Mouse (Mus musculus) midbrain, embryonic 13.5 days (tissue): ENCODE measurements at regions not wholly inside any gene's neighbourhood (a gene's known extent, or its start where the extent isn't known, plus 50 kb on each side); places are given as distances from the start of the nearest gene placed in this dataset.

Experiments used
- ATAC-seq: fragments of 200-750 bp; cut with Nextera tagmentation; 2 replicates; pipeline ENCODE4 v1.8.0; 2017; ENCODE audit warnings: mild to moderate bottlenecking, moderate TSS enrichment, moderate library complexity
- H3K27ac ChIP-seq: fragments of 300-500 bp; sonication (generic); 2 replicates; pipeline ENCODE4 v1.5.1; 2015; ENCODE audit warnings: inconsistent platforms, mild to moderate bottlenecking, moderate library complexity
- H3K27me3 ChIP-seq: fragments of 300-500 bp; sonication (generic); 2 replicates; pipeline ENCODE4 v1.6.1; 2015; ENCODE audit warnings: mild to moderate bottlenecking, inconsistent platforms
- H3K36me3 ChIP-seq: fragments of 300-500 bp; sonication (generic); 2 replicates; pipeline ENCODE4 v1.6.1; 2015; ENCODE audit warnings: mild to moderate bottlenecking, inconsistent platforms
- H3K4me1 ChIP-seq: fragments of 300-500 bp; sonication (generic); replicated peaks from 2 replicates; pipeline ENCODE4 v1.6.1; 2015; ENCODE audit warnings: inconsistent platforms
- H3K4me2 ChIP-seq: fragments of 300-500 bp; sonication (generic); replicated peaks from 2 replicates; pipeline ENCODE4 v1.6.1; 2015; ENCODE audit warnings: moderate library complexity, mild to moderate bottlenecking, inconsistent platforms
- H3K4me3 ChIP-seq: fragments of 300-500 bp; sonication (generic); replicated peaks from 2 replicates; pipeline ENCODE4 v1.5.1; 2015; ENCODE audit warnings: mild to moderate bottlenecking, inconsistent platforms
- H3K9ac ChIP-seq: fragments of 300-500 bp; sonication (generic); replicated peaks from 2 replicates; pipeline ENCODE4 v1.6.1; 2015; ENCODE audit warnings: mild to moderate bottlenecking, inconsistent platforms
- H3K9me3 ChIP-seq: fragments of 300-500 bp; sonication (generic); 2 replicates; pipeline ENCODE4 v1.6.1; 2016; ENCODE audit warnings: mild to moderate bottlenecking, inconsistent platforms
- WGBS: fragments of 180-500 bp; shearing (Covaris S2); methylation state at CpG from one replicate; pipeline ENCODE4 v1.1.7; 2015; 5-methylcytosine and 5-hydroxymethylcytosine counted together

DNA sequence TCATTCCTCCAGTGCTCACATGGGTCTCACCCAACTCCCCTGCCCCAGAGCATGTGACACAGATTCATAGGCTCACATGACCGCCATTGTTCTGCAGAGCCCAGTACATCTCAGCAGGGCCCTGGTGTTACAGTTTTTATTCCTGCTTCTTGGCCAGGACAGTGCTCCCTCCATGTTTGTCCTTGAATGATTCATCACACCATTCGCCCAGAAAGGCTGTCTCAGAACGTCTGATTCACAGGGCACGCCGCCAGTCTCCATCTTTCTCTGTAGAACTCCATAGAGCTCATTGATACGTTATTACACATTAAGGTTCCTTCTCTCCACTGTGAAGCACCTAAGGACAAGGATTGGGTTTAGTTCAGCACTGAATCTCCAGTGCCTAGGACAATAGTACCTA, 79.9 kb upstream of the Otud4 start:
- Histone ChIP-seq H3K9me3 (no peaks in the 10 kb centered on the region), H3K27ac (no peak overlapping the region), H3K27me3 (no peaks in the 10 kb centered on the region), H3K4me1 (no peaks in the 10 kb centered on the region), H3K4me3 (no peak overlapping the region), H3K4me2 (no peak overlapping the region), H3K9ac (no peak overlapping the region), H3K36me3 (no peaks in the 10 kb centered on the region)
- ATAC-seq = no peak
- 93% methylated on average over 6 of the region's 6 CpGs for WGBS

DNA sequence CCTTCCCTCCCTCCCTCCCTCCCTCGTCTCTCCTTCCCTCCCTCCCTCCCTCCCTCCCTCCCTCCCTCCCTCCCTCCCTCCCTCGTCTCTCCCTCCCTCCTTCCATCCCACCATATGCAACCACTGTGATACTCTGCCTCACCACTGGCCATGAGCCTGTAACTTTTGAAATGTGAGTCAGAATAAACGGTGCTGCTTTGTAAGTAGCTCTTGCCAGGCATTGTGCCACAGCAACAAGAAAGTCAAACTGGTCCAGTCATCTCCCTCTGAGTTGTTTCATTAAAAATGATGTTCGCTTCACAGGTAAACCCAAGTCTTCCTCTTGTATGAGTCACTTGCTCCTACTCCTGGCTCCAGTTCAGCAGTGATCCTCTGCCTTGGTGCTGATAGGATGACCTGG, 85.1 kb upstream of the Otud4 start:
- Histone ChIP-seq H3K9me3 (no peaks in the 10 kb centered on the region), H3K27ac (no peak overlapping the region), H3K4me1 (no peaks in the 10 kb centered on the region), H3K9ac (no peak overlapping the region), H3K36me3 (no peaks in the 10 kb centered on the region), H3K4me2 (no peak overlapping the region), H3K4me3 (no peak overlapping the region), H3K27me3 (no peaks in the 10 kb centered on the region)
- WGBS = 90% methylated on average over 2 of the region's 4 CpGs
- ATAC-seq = no peak

DNA sequence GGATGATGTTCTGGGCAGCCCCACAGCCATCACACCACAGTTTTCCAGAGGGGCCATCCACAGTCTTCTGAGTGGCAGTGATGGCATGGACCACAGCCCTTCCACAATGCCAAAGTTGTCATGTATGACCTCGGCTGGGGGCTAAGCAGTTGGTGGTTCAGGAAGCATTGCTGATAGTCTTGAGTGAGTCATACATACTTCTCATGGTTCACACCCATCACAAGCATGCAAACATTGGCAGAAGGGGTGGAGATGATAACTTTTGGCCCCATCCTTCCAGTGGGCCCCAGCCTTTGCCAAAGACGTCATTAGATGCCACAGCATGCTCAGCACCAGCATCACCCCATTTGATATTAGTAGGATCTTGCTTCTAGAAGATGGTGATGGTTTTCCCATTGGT, 89.3 kb upstream of the Otud4 start:
- H3K4me2 ChIP-seq = no peak overlapping the region
- 85% methylated on average over 2 of the region's 2 CpGs for WGBS
- no peak overlapping the region for H3K27ac ChIP-seq

DNA sequence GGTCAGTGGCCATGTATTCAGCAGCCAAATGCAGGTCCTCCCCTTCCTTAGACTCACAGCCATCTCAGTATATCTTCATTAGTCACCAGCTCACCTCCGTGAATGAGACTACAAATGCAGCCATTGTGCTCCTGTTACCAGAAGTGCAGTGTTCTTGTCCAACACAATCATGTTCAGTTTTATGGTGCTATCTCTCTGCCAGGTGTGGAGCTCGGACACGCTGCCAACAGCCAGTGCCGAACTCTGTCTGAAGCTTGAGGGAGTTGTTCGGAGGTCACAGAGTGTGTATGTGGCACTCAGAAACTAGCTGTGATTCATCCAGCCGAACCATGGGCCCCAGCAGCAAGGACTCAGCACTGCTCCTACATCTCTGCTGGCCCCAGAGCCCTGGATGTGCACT, 91.3 kb upstream of the Otud4 start:
- ATAC-seq = no peak
- no peaks in the 10 kb centered on the region for H3K27me3 ChIP-seq
- H3K9ac ChIP-seq = no peak overlapping the region
- no peaks in the 10 kb centered on the region for H3K36me3 ChIP-seq
- no peaks in the 10 kb centered on the region for H3K4me1 ChIP-seq
- no peaks in the 10 kb centered on the region for H3K9me3 ChIP-seq
- H3K27ac ChIP-seq = no peak overlapping the region
- no peak overlapping the region for H3K4me2 ChIP-seq
- no peak overlapping the region for H3K4me3 ChIP-seq
- 86% methylated on average over 6 of the region's 6 CpGs for WGBS

More for the DNA sequence above, 89.3 kb upstream of the Otud4 start:
- no peak for ATAC-seq
- H3K4me1 ChIP-seq = no peaks in the 10 kb centered on the region
- no peaks in the 10 kb centered on the region for H3K36me3 ChIP-seq
- no peaks in the 10 kb centered on the region for H3K27me3 ChIP-seq
- H3K9ac ChIP-seq = no peak overlapping the region
- H3K4me3 ChIP-seq = no peak overlapping the region
- H3K9me3 ChIP-seq = no peaks in the 10 kb centered on the region

DNA sequence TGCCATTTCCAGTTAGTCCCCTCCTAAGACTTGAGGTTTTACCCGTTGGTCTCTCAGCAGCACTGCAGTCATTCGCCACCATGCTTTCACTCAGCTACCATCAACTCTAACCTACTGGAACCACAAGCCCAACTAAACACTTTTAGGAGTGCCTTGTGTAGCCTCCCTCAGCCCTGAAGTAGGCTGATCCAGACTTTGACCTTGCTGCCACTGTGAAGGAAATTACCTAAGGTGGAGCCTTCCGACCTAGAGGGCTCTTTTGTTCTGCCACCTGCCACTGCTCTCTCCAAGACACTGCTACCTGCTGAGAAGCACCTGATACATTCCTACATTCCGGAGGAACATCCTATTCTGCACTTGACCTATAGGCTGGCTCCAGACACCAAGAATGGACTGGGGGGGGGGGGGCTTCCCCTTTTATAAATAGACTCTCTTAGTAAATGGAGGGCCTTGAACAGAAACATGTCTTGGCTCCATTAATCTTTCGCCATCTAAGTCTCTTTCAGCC, 93.5 kb upstream of the Otud4 start:
- 87% methylated on average over 5 of the region's 5 CpGs for WGBS
- no peak for ATAC-seq

DNA sequence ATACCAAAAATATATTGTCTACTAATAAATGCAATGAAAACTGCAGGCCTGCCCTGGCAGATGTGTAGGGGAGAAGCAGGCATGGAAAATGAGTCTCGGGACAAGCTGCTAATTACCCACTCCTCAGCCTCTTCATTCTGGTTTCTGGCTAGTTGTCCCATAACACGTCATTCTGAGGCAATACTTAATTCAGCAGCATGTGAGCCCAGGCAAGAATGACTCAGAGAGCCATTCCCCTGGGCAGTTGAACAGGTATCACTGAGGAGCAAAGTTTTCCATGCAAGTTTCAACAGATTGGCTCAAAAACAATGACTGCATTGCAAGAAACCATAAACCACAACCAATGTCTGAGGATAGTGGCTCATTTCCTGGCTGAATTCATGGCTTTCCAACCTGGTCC, 97.0 kb upstream of the Otud4 start:
- no peak overlapping the region for H3K9ac ChIP-seq
- no peak overlapping the region for H3K4me3 ChIP-seq
- no peak for ATAC-seq
- no peaks in the 10 kb centered on the region for H3K27me3 ChIP-seq
- H3K27ac ChIP-seq = no peak overlapping the region
- H3K4me1 ChIP-seq = no peaks in the 10 kb centered on the region
- no peaks in the 10 kb centered on the region for H3K36me3 ChIP-seq
- no peaks in the 10 kb centered on the region for H3K9me3 ChIP-seq
- 73% methylated on average over 2 of the region's 2 CpGs for WGBS
- no peak overlapping the region for H3K4me2 ChIP-seq

More for the DNA sequence above, 93.5 kb upstream of the Otud4 start:
- Histone ChIP-seq H3K4me2 (no peak overlapping the region), H3K4me3 (no peak overlapping the region), H3K4me1 (no peaks in the 10 kb centered on the region), H3K9me3 (no peaks in the 10 kb centered on the region), H3K9ac (no peak overlapping the region), H3K27ac (no peak overlapping the region), H3K36me3 (no peaks in the 10 kb centered on the region), H3K27me3 (no peaks in the 10 kb centered on the region)

DNA sequence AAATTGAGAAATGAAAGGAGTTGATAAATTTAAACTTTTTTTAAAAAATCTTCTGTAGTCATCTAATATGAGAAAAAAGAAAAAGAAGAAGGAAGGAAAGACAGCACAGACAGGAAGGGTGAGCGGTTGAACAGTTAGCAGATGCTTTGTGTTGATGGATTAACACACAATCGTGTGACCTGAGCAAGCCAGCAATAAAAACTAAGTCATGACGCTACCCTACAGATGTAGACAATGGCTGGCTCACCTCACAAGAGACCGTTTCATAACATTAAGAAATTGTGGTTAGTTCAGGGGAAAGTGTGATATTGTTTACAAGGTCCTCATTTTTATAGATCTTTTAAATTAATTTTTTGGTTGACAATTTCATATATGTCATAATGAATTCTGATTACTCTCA, 99.4 kb upstream of the Otud4 start:
- Histone ChIP-seq H3K36me3 (no peaks in the 10 kb centered on the region), H3K9ac (no peak overlapping the region), H3K27me3 (no peaks in the 10 kb centered on the region), H3K9me3 (no peaks in the 10 kb centered on the region), H3K4me2 (no peak overlapping the region), H3K27ac (no peak overlapping the region), H3K4me1 (no peaks in the 10 kb centered on the region), H3K4me3 (no peak overlapping the region)
- no peak for ATAC-seq
- WGBS = 90% methylated on average over 4 of the region's 4 CpGs

DNA sequence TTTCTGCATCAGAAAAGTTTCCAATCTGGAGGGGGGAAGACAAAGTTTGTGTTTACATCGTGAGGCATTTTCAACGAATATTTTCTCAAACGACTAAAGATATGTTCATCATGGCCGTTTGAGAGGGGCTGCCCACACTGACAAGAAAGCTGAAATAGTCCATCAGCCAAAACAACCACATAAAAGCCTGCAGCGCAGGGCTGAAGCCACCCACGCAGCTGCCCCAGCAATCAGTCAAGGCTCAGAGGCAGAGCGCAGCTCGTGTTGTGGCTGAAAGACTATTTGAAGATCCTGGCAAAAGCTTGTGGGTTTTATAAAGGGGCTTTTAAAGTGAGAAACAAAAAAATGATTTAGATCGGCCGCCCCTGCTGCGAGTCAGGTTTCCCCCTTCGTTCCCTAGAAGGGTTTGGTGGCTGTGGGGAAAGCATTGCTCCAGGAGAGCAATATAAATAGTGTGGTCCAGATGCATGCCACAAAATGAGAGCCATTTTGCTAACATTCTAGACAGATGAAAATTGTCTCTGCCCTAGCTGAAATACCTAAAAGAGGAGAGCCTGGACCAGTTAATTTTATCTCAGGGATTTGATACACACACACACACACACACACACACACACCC, 105.0 kb upstream of the Otud4 start:
- ATAC-seq = no peak
- Histone ChIP-seq H3K27ac (no peak overlapping the region), H3K9me3 (no peaks in the 10 kb centered on the region), H3K4me3 (no peak overlapping the region), H3K4me2 (no peak overlapping the region), H3K4me1 (no peaks in the 10 kb centered on the region), H3K27me3 (no peaks in the 10 kb centered on the region), H3K36me3 (no peaks in the 10 kb centered on the region), H3K9ac (no peak overlapping the region)
- WGBS = 84% methylated on average over 12 of the region's 12 CpGs

DNA sequence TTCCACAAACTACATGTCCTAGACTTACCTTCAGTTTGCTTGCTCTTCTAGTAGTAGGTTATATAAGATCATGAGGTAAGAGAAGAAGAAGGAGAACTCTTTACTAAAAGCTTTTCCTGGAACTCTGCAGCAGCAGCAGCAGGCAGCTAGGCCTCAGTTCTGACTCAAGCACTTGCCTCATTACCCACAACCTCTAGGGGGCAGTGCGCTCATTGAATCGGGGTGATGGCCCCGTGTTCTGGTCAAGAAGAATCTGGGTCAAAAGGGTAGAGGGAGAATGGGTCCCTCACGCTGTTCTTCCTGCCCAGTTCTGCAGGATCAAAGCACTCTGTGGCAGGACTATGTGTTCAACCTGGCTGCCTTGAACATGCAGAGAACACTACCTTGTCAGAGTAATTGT, 109.9 kb upstream of the Otud4 start:
- Histone ChIP-seq H3K4me3 (no peak overlapping the region), H3K9me3 (no peaks in the 10 kb centered on the region), H3K9ac (no peak overlapping the region), H3K4me2 (no peak overlapping the region), H3K4me1 (no peaks in the 10 kb centered on the region), H3K27ac (no peak overlapping the region), H3K27me3 (no peaks in the 10 kb centered on the region), H3K36me3 (no peaks in the 10 kb centered on the region)
- no peak for ATAC-seq
- WGBS = 33% methylated on average over 4 of the region's 4 CpGs

DNA sequence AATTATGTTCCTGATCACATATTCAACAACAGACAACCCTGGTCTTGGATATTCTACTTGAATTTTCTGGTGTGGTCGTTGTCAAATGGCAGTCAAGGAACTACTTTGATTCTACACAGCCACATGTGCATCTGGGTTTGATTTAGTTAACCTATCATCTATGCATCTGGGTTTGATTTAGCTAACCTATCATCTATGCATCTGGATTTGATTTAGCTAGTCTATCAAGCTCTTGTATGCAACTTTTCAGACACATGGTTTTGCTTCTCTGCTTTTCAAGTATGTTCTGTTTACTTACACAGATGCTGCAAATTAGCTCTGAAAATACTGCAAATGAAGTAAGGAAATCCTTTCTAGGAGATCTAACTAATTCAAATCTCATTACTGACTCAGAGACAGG, 117.4 kb upstream of the Otud4 start:
- Histone ChIP-seq H3K36me3 (no peaks in the 10 kb centered on the region), H3K27ac (no peak overlapping the region), H3K9ac (no peak overlapping the region), H3K4me1 (no peaks in the 10 kb centered on the region), H3K27me3 (no peaks in the 10 kb centered on the region), H3K9me3 (no peaks in the 10 kb centered on the region), H3K4me2 (no peak overlapping the region), H3K4me3 (no peak overlapping the region)
- WGBS = 72% methylated on average over 1 of the region's 1 CpGs
- ATAC-seq = no peak

DNA sequence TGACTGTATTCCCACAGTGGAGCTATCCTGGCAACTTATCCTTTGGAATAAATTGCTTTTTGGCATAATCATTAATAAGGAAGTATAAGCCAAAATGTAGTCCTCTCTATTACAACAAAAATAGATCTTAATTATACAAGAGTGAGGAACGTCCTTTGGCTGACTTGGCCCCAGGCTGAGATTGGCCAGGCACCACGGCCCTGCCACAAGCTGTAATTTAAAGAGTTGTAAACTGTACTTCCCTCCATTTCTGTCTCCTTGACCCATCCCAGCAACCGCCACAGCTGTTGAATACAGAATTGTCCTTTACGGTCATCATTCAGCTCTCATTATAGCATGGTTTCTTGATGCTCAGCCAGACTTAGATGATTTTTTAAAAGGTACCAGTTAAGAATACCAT, 119.6 kb upstream of the Smad1 start:
- Histone ChIP-seq H3K9ac (no peak overlapping the region), H3K27me3 (no peaks in the 10 kb centered on the region), H3K9me3 (no peaks in the 10 kb centered on the region), H3K36me3 (no peaks in the 10 kb centered on the region), H3K4me1 (no peaks in the 10 kb centered on the region), H3K27ac (no peak overlapping the region), H3K4me2 (no peak overlapping the region), H3K4me3 (no peak overlapping the region)
- no peak for ATAC-seq
- WGBS = 93% methylated on average over 4 of the region's 4 CpGs

DNA sequence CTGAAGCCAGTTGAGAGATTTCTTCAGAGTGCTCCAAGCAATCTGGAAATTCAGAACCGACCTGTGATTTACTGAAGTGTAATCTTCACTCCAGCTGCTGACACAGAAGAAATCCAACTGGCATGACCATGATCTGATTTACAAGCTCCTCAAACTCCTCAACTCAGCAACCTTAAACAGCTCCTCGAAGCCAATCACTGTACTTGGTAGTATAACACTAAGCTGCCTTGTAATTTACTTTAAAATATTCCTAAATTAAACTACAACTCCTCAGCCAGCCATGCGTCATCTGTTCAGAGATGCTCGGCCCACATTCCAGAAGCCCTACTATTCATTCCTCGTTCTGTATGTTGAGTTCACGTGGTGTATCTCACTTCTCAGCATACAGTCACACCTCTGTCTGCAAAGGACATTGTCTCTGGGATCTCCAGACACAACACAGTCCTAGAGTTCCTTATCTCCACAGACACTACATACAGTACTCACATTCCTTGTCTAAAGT, 116.0 kb upstream of the Smad1 start:
- ATAC-seq = no peak

DNA sequence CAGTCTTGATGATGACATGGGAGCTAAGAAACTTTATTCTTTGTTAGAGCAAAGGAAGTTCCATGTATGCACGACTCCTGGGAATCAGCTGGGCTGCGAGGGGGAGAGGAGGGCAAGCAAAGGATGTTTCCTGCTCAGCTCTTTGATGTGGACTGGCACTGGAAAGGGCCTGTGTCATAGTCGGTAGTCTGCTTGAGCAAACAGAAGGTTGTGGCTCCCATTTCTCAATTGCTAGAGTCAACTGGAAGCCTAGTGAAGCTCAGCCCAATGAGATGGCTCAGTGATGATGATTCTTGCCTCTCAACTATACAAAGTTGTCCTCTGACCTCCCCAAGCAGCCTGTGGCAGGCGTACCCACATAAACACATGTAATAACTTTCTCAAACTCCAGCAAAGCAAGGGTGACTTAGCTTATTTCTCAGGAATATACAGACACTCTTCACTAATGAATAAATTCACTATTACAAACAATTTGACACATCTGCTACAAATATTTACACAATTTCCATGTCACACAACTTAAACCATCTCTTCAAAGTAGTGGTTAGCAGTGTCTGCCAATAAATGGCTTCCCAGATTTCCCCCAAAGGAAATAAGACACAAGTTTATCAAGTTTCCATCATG, 115.4 kb upstream of the Smad1 start:
- Histone ChIP-seq H3K4me2 (no peak overlapping the region), H3K9me3 (no peaks in the 10 kb centered on the region; the same call in 1 of the 2 replicates), H3K9ac (no peak overlapping the region), H3K4me3 (no peak overlapping the region), H3K27me3 (no peaks in the 10 kb centered on the region), H3K36me3 (no peaks in the 10 kb centered on the region), H3K4me1 (no peaks in the 10 kb centered on the region), H3K27ac (no peak overlapping the region)
- 78% methylated on average over 4 of the region's 4 CpGs for WGBS
- no peak for ATAC-seq

More for the DNA sequence above, 116.0 kb upstream of the Smad1 start:
- Histone ChIP-seq H3K4me2 (no peak overlapping the region), H3K27me3 (no peaks in the 10 kb centered on the region), H3K9me3 (no peaks in the 10 kb centered on the region; the same call in 1 of the 2 replicates), H3K9ac (no peak overlapping the region), H3K4me1 (no peaks in the 10 kb centered on the region), H3K36me3 (no peaks in the 10 kb centered on the region), H3K4me3 (no peak overlapping the region), H3K27ac (no peak overlapping the region)
- WGBS = 88% methylated on average over 6 of the region's 6 CpGs
